Mouse (Mus musculus) forebrain, postnatal 0 days (tissue): ENCODE measurements around the gene Rbm3. TPM values are rescaled to one million over a fixed set of nuclear protein-coding genes. Genes with fewer than 3 reads are reported as not detected.
A peak's percentile ranks its signal among the peaks of the same experiment; 100 is the strongest.

ENCODE experiments used
- ATAC-seq: fragments of 200-750 bp; cut with Nextera tagmentation; 2 replicates; pipeline ENCODE4 v1.8.0; 2017; ENCODE audit warnings: mild to moderate bottlenecking, moderate library complexity
- DNase-seq: peaks from one replicate; pipeline ENCODE4 v3.0.0-alpha.2; 2015
- H3K27ac ChIP-seq: fragments of 300-500 bp; sonication (generic); 2 replicates; pipeline ENCODE4 v1.5.1; 2014; ENCODE audit warnings: low read depth, mild to moderate bottlenecking, antibody characterized with exemption, low read length, moderate library complexity, mixed read lengths
- H3K27me3 ChIP-seq: fragments of 300-500 bp; sonication (generic); 2 replicates; pipeline ENCODE4 v1.6.1; 2014; ENCODE audit warnings: mild to moderate bottlenecking, low read length, mixed read lengths; ENCODE audit not compliant: insufficient read depth
- H3K36me3 ChIP-seq: fragments of 300-500 bp; sonication (generic); 2 replicates; pipeline ENCODE4 v1.6.1; 2014; ENCODE audit warnings: mild to moderate bottlenecking, moderate library complexity; ENCODE audit not compliant: insufficient read depth
- H3K4me1 ChIP-seq: fragments of 300-500 bp; sonication (generic); 2 replicates; pipeline ENCODE4 v1.6.1; 2014; ENCODE audit warnings: antibody characterized with exemption; ENCODE audit not compliant: insufficient read depth
- H3K4me2 ChIP-seq: fragments of 300-500 bp; sonication (generic); 2 replicates; pipeline ENCODE4 v1.6.1; 2014; ENCODE audit warnings: low read depth, mild to moderate bottlenecking, moderate library complexity
- H3K4me3 ChIP-seq: fragments of 300-500 bp; sonication (generic); 2 replicates; pipeline ENCODE4 v1.5.1; 2014; ENCODE audit warnings: low read depth, low read length, mixed read lengths
- H3K9ac ChIP-seq: fragments of 300-500 bp; sonication (generic); 2 replicates; pipeline ENCODE4 v1.6.1; 2014; ENCODE audit warnings: mild to moderate bottlenecking
- H3K9me3 ChIP-seq: fragments of 300-500 bp; sonication (generic); 2 replicates; pipeline ENCODE4 v1.6.1; 2016; ENCODE audit warnings: low read length
- CTCF ChIP-seq: sonication (generic); IDR thresholded peaks from 2 replicates; pipeline ENCODE4 v1.5.1; 2016; ENCODE audit warnings: antibody characterized with exemption, control low read depth, low read depth
- WGBS: fragments of 180-500 bp; shearing (Covaris S2); extraction: QIAGEN DNeasy Blood & Tissue Kit; methylation state at CpG from one replicate; pipeline ENCODE4 v1.1.7; 2014; 5-methylcytosine and 5-hydroxymethylcytosine counted together
- polyA plus RNA-seq: library from polyadenylated mRNA; unstranded; fragments of >200 nt; fragmentation: Nextera tagmentation; extraction: Ambion mirVana; gene quantifications from 2 replicates; pipeline ENCODE4 v1.2.1, GENCODE M21; 2015
- total RNA-seq: library from RNA; depleted of rRNA; stranded (reverse); fragments of >200 nt; gene quantifications from 2 replicates; pipeline ENCODE4 v1.2.3, GENCODE M21; 2014; rRNA removed

Rbm3 gene
- total RNA-seq (581 and 651 TPM in 2 replicates), polyA plus RNA-seq (541 and 677 TPM in 2 replicates)

GRCm38 (mm10) chrX:8145153-8145991 is at the start of gene Rbm3:
Gene Rbm3, minus strand, starts transcription at chrX:8145880.
- peak; percentile 93 for DNase-seq
- Histone ChIP-seq H3K9ac (peak within 1 kb of the TSS; percentile 92), H3K9me3 (no peaks in the 10 kb centered on the region), H3K4me1 (0 out of 2 replicates have a peak, but pooled peaks cover 3% of the 10 kb centered on the region), H3K4me2 (peak within 1 kb of the TSS; percentile 53), H3K27me3 (no peaks in the 10 kb centered on the region), H3K27ac (peak within 1 kb of the TSS; percentile 98), H3K4me3 (peak within 1 kb of the TSS; percentile 56), H3K36me3 (peaks cover 13% of the 10 kb centered on the region)
- 26% methylated on average over 60 of the region's 65 CpGs for WGBS
- peak; percentile 12; the same call in 1 of the 2 replicates for TF ChIP-seq CTCF
- ATAC-seq, result peak; percentile 96

GRCm38 (mm10) chrX:8193419-8193723 is 47.7 kb upstream of the Rbm3 start, which contains the start of gene Ebp:
Gene Ebp, minus strand, starts transcription at chrX:8193512.
- H3K36me3 ChIP-seq, result no peaks in the 10 kb centered on the region
- peak; percentile 72 for ATAC-seq
- peak within 1 kb of the TSS; percentile 56 for H3K4me2 ChIP-seq
- no peaks in the 10 kb centered on the region for H3K9me3 ChIP-seq
- H3K27ac ChIP-seq, result peak within 1 kb of the TSS; percentile 54; the same call in 1 of the 2 replicates
- no peaks in the 10 kb centered on the region for H3K27me3 ChIP-seq
- H3K9ac ChIP-seq, result peak within 1 kb of the TSS; percentile 46
- H3K4me1 ChIP-seq, result no peaks in the 10 kb centered on the region
- H3K4me3 ChIP-seq, result peak within 1 kb of the TSS; percentile 43
- TF ChIP-seq CTCF, result no peak
- WGBS, result 28% methylated on average over 10 of the region's 10 CpGs
- DNase-seq, result peak; percentile 57

- Histone ChIP-seq H3K4me1 (no peaks in the 10 kb centered on the region), H3K4me3 (peak overlapping the region; percentile 43), H3K27me3 (no peaks in the 10 kb centered on the region), H3K9me3 (no peaks in the 10 kb centered on the region), H3K27ac (peak overlapping the region; percentile 54; the same call in 1 of the 2 replicates), H3K9ac (peak overlapping the region; percentile 46), H3K4me2 (peak overlapping the region; percentile 56), H3K36me3 (no peaks in the 10 kb centered on the region)
- 20% methylated on average over 37 of the region's 38 CpGs for WGBS
- ATAC-seq (peak; percentile 98), DNase-seq (peak; percentile 83)
- TF ChIP-seq CTCF, result no peak
These were observed 47.1 kb upstream of the Rbm3 start for GRCm38 (mm10) chrX:8192640-8193418.

- ATAC-seq (no peak), DNase-seq (no peak)
- Histone ChIP-seq H3K27me3 (no peaks in the 10 kb centered on the region), H3K9me3 (no peaks in the 10 kb centered on the region), H3K4me3 (peak overlapping the region; percentile 43), H3K36me3 (no peaks in the 10 kb centered on the region), H3K27ac (peak overlapping the region; percentile 54; the same call in 1 of the 2 replicates), H3K4me2 (peak overlapping the region; percentile 56), H3K9ac (peak overlapping the region; percentile 46), H3K4me1 (no peaks in the 10 kb centered on the region)
- TF ChIP-seq CTCF, result no peak
- WGBS, result 22% methylated on average over 13 of the region's 13 CpGs
These were observed 46.5 kb upstream of the Rbm3 start for GRCm38 (mm10) chrX:8192126-8192639.

- H3K4me3 ChIP-seq, result no peak overlapping the region
These were observed 37.3 kb upstream of the Rbm3 start for GRCm38 (mm10) chrX:8182871-8183540.

GRCm38 (mm10) chrX:8179646-8180045 is 34.0 kb upstream of the Rbm3 start:
- Histone ChIP-seq H3K4me1 (0 out of 2 replicates have a peak, but pooled peaks cover 3% of the 10 kb centered on the region), H3K36me3 (no peaks in the 10 kb centered on the region), H3K4me2 (no peak overlapping the region), H3K27me3 (no peaks in the 10 kb centered on the region), H3K9me3 (no peaks in the 10 kb centered on the region), H3K9ac (no peak overlapping the region), H3K27ac (no peak overlapping the region), H3K4me3 (no peak overlapping the region)
- TF ChIP-seq CTCF, result no peak
- DNase-seq (no peak), ATAC-seq (no peak)
- WGBS, result 91% methylated on average over 5 of the region's 5 CpGs

More at GRCm38 (mm10) chrX:8182871-8183540, 37.3 kb upstream of the Rbm3 start:
- no peaks in the 10 kb centered on the region for H3K27me3 ChIP-seq
- no peak for TF ChIP-seq CTCF
- DNase-seq (no peak), ATAC-seq (no peak)
- WGBS, result 18% methylated on average over 7 of the region's 7 CpGs
- H3K27ac ChIP-seq, result no peak overlapping the region
- no peak overlapping the region for H3K9ac ChIP-seq
- no peaks in the 10 kb centered on the region for H3K4me1 ChIP-seq
- no peaks in the 10 kb centered on the region for H3K9me3 ChIP-seq
- H3K36me3 ChIP-seq, result no peaks in the 10 kb centered on the region
- H3K4me2 ChIP-seq, result no peak overlapping the region
